Mouse (Mus musculus) adrenal gland, postnatal 14 days (tissue): ENCODE results near the gene Ubap1l. TPM values are rescaled to one million over a fixed set of nuclear protein-coding genes. Genes with fewer than 3 reads are reported as not detected.

Experiments used
- DNase-seq: peaks from one replicate; pipeline ENCODE4 v3.0.0; 2021; ENCODE audit warnings: mixed read lengths
- total RNA-seq: library from RNA; stranded (reverse); gene quantifications from 2 replicates; pipeline ENCODE4 v1.2.3, GENCODE M21; 2021

The Ubap1l gene
- total RNA-seq, 1 experiment from 2014 or later: 0.52 TPM

DNA sequence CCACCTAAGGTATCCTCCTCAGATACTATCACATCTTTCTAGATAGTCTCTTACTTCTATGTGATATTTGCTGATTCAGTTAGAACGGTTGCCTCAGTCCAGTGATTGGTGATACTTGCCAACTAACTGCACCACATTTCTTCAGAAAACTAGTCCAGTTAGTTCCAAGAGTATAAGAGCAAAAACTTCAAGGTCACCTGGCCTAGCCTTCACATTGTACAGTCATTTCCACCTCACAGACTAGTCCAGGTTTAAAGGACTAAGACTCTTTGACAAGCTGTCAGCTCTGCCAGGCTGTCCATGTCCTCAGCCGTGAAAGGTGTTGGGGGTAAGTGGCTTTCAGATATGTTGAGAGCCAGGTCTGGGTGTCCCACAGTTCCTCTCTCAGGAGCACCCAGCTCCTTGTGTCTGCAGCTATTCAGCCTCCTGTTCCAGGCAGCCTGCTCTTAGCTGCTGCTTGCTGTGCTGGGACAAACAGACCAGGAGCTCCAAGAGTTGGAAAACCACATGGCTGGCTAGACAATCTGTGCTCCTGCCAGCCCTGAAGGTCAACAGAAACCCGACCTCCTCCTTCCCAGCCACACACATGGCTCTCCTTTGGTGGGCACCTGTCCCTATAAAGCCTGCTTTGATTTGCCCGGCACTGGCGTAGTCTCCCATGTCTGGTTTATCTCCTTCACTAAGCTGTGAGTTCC lies 13.8 kb downstream of the Ubap1l start:
- peak; percentile 57 for DNase-seq

DNA sequence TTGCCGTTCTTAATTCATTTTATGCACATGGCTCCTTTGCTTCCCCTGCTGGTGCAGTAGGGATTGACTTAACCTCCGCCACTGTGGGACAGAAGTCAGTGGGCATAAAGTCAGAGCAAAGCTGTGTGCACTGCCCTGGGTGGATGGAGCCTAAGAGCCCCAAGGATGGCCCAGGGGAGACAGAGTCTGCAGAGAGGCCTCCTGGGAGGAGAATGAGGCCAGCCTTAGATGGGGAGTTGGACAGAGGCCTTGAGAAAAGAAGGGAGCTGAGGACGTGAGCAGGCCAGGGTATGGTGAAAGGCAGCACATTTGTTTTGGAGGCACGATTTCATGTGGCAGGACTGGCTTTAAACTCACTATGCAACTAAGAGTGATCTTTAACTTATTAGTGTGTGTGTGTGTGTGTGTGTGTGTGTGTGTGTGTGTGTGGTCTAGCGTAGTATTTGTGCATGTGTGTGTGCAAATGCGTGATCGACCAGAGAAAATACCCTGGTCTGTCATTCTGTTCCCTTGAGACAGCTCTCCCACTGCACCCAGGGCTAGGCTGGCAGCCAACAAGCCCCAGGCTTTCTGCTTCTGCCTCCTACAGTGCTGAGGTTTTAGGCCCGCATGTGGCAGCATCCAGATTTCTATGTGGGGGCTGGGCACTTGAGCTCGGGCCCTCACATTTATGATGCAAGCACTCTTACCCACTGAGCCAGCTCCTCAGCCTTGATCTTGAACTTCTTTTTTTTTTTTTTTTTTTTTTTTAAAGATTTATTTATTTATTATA lies 14.5 kb downstream of the Ubap1l start:
- peak; percentile 67 for DNase-seq

DNA sequence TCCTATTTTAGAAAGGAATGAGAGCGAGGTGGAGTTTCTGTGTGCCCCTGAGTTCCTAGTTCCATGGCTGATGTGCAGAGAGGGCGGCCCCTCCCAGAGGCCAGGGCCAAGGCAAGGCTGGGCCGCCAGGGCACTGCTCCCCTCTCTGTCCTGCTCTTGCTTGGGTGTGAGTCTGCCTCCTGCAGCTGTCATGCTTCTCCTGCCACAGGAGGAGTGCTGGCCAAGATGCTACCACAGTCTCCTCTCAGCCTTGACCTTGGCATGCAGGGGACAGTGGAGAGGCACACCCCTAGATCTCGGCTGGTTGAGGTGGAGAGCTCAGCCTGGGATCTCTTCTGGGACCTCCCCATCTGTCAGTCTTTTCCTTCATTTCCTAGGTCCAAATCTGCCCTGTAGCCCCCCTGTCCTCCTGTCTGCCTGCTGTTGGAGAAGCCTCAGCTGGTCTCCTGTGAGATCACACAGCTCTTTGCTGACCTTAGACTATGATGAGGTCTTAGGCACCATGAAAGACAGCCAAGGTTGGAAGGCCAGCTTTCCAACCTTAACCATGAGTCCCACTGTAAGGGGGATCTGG lies 20.3 kb downstream of the Ubap1l start:
- DNase-seq: no peak

DNA sequence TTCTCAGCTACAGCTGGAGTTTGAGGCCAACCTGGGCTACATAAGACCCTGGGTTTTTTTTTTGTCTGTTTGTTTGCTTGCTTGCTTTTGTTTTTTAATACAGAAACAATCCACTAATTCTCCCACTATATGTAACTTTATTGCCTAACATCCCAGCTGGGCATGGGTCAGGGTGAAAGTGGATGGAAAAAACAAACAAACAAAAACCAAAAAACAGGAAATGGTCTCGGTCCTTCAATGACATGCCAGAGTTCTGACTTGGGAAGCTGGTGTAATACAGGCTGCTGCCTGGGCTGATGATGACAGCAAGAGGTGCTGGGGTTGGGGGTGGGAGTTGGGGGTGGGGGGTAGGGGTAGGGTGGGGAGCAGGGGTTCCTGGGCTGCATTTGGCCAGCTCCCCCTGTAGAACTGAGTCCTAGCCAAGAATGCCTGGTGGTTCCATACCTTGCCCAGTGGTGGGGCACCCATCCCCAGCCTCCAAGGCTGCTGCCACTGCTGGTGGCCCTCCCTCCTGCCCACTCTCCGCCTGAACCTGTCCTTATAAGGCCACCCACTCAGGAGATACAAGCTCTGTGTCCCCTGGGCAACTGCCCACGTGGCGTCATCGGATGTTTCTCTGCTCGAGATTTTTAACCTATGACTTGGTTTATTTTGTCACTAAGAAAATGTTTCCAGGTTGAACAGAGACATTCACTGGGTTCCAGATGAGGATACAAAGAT lies 21.4 kb downstream of the Ubap1l start:
- DNase-seq: no peak

DNA sequence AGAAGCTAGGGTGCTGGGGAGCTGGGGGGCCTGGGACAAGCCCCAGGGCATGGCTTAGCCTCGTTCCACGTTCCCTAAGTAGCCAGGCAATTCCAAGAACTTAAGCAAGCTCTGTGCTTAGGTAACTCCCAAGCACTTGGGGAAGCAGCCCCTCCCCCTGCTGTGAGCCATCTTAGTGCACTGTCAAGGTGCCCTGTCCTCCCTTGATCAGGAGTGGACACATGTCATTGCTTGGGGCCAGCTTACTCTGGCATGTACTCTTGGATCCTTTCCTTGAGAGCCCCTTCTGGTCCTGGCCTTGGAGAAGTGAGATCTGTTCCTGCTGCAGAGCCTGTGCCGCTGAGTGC lies 21.9 kb downstream of the Ubap1l start:
- DNase-seq: peak; percentile 42

DNA sequence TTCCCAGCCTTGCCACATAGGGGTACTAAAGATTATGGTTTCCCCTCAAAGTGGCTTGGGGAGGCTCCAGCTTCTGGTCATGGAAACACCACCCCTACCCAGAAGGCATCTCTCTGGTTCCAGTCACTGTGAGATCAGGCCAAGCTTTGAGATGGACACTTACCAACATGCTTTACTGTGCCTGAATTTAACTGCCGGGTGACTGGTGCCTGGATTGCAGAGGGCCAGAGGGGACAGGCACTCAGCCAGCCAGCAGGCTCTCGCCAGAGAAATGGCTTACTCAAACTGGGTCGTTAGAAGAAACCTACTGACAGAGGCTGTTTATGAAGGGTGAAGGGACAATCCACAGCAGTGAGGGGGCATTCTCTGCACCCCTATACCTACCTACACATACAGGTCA lies 23.4 kb downstream of the Ubap1l start:
- DNase-seq: peak; percentile 62

DNA sequence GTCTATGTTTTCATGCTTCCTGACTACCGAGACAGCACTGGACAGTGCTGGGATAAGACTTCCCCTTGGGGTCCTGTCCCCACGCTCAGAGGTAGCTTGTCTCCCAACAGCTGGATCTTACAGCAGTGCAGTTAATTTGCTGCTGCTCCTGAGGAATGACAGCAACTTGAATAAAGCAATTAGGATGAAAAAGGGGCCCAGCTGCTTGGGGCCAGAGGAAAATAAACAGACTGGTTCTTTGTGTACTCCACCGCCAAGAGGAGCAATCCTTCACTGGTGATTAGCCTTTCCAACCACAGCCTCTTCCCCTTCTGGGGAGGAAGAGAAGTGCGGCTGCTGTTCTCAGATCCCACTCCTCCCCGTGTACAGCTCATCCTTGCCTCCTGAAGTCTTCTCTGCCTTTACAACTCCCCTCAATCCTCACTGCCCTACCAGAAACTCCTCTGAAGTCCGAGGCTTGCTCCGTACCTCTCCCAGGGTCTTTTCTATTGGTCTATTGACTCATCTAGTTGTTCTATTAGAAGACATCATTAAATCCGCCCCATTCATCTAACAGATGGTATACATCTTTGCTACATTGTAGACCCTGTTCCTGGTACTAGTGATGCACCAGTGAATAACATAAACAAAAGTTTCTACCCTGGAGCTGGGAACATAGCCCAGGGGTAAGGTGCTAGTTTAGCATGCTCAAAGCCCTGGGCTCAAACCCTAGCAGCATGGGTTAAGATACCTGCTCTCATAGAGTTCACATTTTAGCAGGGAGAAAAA lies 25.7 kb downstream of the Ubap1l start:
- DNase-seq: no peak

DNA sequence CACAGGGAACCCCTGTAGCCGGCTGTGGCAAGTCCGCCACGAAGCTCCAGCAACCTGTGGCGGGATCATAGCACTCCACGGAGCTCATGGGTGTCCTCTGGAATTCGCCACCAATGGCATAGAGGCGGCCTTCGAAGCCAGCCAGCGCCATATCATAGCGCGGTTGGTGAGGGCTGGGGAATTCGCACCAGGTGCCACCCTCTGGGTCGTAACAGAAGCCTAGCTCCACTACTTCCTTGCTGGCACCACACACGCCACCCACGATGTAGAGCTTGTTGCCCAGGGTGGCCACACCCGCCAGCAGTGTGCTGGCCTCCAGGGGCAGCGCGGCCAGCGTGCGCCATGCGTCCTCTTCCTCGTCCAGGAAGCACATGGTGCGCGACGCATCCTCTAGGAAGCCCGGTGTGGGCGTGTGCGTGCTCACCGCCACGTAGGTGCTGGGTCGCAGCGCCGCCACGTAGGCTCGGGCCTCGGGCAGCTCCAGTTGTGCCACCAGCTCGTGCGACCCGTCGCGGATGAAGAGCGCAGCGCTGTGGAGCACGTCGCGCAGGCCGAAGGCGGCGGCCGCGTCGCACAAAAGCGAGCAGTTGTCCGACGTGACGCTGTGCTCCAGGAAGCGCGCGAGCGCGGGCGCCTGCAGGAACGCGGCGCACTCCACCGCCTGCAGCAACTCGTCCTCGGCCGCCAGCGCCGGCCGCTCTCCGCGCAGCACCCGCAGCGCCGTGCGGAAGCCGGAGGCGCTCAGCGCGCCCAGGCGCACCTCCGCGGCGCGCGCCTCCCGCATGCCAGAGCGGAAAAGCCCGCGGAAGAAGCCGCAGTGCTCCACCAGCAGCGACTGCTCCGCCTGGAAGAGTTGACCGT lies 30.1 kb downstream of the Ubap1l start:
- DNase-seq: peak; percentile 42

GRCm38 (mm10) chr9:65391613-65391964 lies 30.7 kb downstream of the Ubap1l start, which contains the start of gene Kbtbd13:
TSS of gene Kbtbd13 (minus strand) at chr9:65391652.
- DNase-seq: no peak

- DNase-seq: peak; percentile 85
Measured at GRCm38 (mm10) chr9:65392638-65393364, 32.0 kb downstream of the Ubap1l start.

DNA sequence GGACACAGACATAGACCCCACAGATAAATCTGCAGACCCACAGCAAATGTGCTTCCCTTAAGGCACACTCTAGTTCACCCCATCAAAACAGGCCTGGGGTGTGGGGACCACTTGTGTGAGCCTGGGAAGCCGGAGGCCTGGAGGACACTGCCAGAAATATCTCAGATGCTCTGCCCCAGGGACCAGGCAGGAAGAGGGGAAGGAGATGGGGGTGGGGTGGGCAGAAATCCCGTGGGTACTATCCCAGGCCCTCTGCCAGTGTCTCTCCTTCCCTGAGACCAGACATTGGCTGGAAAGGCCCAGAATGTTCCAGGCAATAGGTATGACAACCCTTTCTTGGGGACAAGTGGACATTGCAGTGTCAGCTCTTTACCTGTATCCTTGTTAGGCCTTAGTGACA lies 32.8 kb downstream of the Ubap1l start:
- DNase-seq: no peak

- DNase-seq: no peak
Measured at GRCm38 (mm10) chr9:65394360-65394759, 33.5 kb downstream of the Ubap1l start.

DNA sequence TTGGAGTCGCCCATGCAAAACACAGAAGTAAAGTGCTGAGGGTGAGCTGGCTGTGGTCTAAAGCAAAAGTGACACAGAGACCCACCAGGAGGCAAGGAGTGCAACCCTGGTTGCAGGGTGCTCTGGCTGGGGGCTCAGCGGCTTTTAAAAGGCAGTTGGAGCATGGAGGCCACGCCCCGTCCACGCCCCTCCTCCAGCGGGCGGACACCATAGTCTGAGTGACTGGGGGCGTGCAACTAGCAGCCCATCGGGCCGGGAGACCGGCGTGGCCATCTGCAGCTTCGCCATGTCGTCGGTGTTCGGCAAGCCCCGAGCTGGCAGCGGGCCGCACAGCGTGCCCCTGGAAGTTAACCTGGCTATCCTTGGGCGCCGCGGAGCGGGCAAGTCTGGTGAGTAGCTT lies 37.4 kb downstream of the Ubap1l start, which contains the start of gene Rasl12:
Gene Rasl12 (plus strand): TSS at position 228 of the 400 bp plus-strand sequence.
- peak; percentile 78 for DNase-seq

GRCm38 (mm10) chr9:65399934-65400333 lies 39.1 kb downstream of the Ubap1l start:
- no peak for DNase-seq

GRCm38 (mm10) chr9:65404331-65405183 lies 43.7 kb downstream of the Ubap1l start:
- peak; percentile 92 for DNase-seq

GRCm38 (mm10) chr9:65405184-65405449 lies 44.3 kb downstream of the Ubap1l start:
- DNase-seq: peak; percentile 21

DNA sequence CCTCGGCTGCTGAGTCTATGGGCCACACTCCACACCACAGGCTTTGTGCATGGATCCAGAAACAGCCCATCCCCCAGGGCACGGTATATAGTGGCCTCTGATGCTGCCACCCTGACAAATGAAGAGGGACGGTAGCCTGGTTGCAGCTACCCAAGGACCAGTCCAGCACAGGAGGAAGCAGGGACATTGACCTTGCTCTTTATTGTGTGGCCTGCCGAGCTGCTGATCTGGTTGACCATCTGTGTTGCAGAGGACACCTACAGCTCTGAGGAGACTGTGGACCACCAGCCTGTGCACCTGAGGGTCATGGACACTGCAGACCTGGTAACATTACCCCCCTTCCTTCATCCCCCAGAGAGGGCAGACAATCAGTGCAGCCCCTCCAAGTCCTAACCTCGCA lies 46.5 kb downstream of the Ubap1l start:
- DNase-seq: no peak

GRCm38 (mm10) chr9:65407861-65408260 lies 47.0 kb downstream of the Ubap1l start:
- peak; percentile 55 for DNase-seq

- peak; percentile 69 for DNase-seq
Measured at GRCm38 (mm10) chr9:65408871-65409295, 48.0 kb downstream of the Ubap1l start.
